Mouse (Mus musculus) G1E (cell line): ENCODE results near the gene AU018091.

Experiments
- CTCF ChIP-seq: IDR thresholded peaks from 2 replicates; pipeline ENCODE4 v1.5.1; 2012; ENCODE audit warnings: low read depth, low read length, inconsistent platforms, mixed read lengths
- GATA1 ChIP-seq: IDR thresholded peaks from 2 replicates; pipeline ENCODE4 v1.6.1; 2012; ENCODE audit warnings: borderline replicate concordance, low read length, inconsistent platforms, mixed read lengths

DNA sequence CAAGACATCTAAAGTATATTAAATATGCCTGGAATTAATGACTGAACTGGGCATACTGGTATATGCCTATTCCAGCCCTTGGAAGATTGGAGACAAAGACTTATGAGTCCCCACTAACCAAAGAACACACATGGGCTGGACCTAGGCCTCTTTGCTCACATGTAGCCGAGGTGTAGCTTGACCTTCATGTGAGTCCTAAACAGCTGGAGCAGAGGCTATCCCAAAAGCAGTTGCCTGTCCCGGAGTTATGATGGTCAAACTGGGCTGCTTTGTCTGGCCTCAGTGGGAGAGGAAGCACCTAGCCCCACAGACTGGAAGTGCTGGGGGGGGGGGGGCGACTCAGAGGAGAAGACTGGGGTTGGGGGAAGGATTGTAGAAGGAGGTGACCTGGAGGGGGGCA lies 47.3 kb upstream of the AU018091 start:
- TF ChIP-seq CTCF = no peak
- TF ChIP-seq GATA1 = no peak
